Mouse (Mus musculus) heart, embryonic 12.5 days (tissue): ENCODE data around the gene Trpm3. TPM values are rescaled to one million over a fixed set of nuclear protein-coding genes. Genes with fewer than 3 reads are reported as not detected.

Source experiments
- ATAC-seq: fragments of 200-750 bp; cut with Nextera tagmentation; 2 replicates; pipeline ENCODE4 v1.8.0; 2017; ENCODE audit warnings: moderate TSS enrichment, moderate library complexity; ENCODE audit not compliant: insufficient number of reproducible peaks, low FRiP score
- H3K27ac ChIP-seq: fragments of 300-500 bp; sonication (generic); 2 replicates; pipeline ENCODE4 v1.5.1; 2016; ENCODE audit warnings: mild to moderate bottlenecking, moderate library complexity; ENCODE audit not compliant: poor library complexity, severe bottlenecking
- H3K27me3 ChIP-seq: fragments of 300-500 bp; sonication (generic); replicated peaks from 2 replicates; pipeline ENCODE4 v1.6.1; 2016; ENCODE audit warnings: mild to moderate bottlenecking, moderate library complexity
- H3K36me3 ChIP-seq: fragments of 300-500 bp; sonication (generic); 2 replicates; pipeline ENCODE4 v1.6.1; 2016; ENCODE audit warnings: mild to moderate bottlenecking, moderate library complexity
- H3K4me1 ChIP-seq: fragments of 300-500 bp; sonication (generic); replicated peaks from 2 replicates; pipeline ENCODE4 v1.6.1; 2016; ENCODE audit warnings: mild to moderate bottlenecking
- H3K4me2 ChIP-seq: fragments of 300-500 bp; sonication (generic); 2 replicates; pipeline ENCODE4 v1.6.1; 2016; ENCODE audit warnings: mild to moderate bottlenecking, moderate library complexity
- H3K4me3 ChIP-seq: fragments of 300-500 bp; sonication (generic); 2 replicates; pipeline ENCODE4 v1.5.1; 2016; ENCODE audit warnings: mild to moderate bottlenecking
- H3K9ac ChIP-seq: fragments of 300-500 bp; sonication (generic); 2 replicates; pipeline ENCODE4 v1.6.1; 2016; ENCODE audit warnings: mild to moderate bottlenecking, moderate library complexity
- H3K9me3 ChIP-seq: fragments of 300-500 bp; sonication (generic); replicated peaks from 2 replicates; pipeline ENCODE4 v1.6.1; 2016; ENCODE audit warnings: mild to moderate bottlenecking, moderate library complexity
- WGBS: fragments of 180-500 bp; shearing (Covaris S2); methylation state at CpG from one replicate; pipeline ENCODE4 v1.1.7; 2016; 5-methylcytosine and 5-hydroxymethylcytosine counted together
- polyA plus RNA-seq: library from polyadenylated mRNA; unstranded; fragments of >200 nt; fragmentation: Nextera tagmentation; extraction: Ambion mirVana; gene quantifications from 2 replicates; pipeline ENCODE4 v1.2.1, GENCODE M21; 2016

Gene Trpm3
- polyA plus RNA-seq, 1 experiment from 2014 or later: 1.0 TPM

DNA sequence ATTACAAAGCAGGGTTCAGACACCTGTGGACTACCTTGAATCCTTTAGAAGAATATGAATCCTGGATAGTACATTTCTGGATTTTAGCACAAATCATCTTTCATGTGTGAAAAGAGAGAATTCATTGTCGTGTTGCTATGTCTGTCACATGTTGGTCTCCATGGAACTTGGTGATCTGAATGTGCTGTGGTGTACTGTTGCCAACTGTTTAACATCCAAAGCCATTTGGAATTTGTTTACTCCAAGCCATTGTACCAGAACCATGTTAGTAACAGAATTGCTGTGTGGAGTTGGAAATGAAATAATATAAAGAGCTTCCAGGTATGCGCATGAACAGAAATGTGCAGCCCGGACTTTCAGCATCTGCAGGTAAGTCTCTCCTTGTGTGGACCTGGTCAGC is 41.3 kb downstream of the Trpm3 start:
- ATAC-seq: no peak
- Histone ChIP-seq H3K27me3 (no peaks in the 10 kb centered on the region), H3K4me1 (no peaks in the 10 kb centered on the region), H3K9me3 (no peaks in the 10 kb centered on the region), H3K4me2 (no peak overlapping the region), H3K27ac (no peak overlapping the region), H3K9ac (no peak overlapping the region), H3K36me3 (no peaks in the 10 kb centered on the region), H3K4me3 (no peak overlapping the region)
- WGBS: 82% methylated on average over 3 of the region's 3 CpGs

GRCm38 (mm10) chr19:22189716-22190115 is 50.9 kb downstream of the Trpm3 start:
- ATAC-seq: no peak
- no peak overlapping the region for H3K27ac ChIP-seq
- no peaks in the 10 kb centered on the region for H3K4me1 ChIP-seq
- H3K4me2 ChIP-seq: no peak overlapping the region
- WGBS: 50% methylated on average over 1 of the region's 1 CpGs
- H3K4me3 ChIP-seq: no peak overlapping the region
- no peaks in the 10 kb centered on the region for H3K36me3 ChIP-seq
- H3K9me3 ChIP-seq: no peaks in the 10 kb centered on the region
- no peaks in the 10 kb centered on the region for H3K27me3 ChIP-seq
- no peak overlapping the region for H3K9ac ChIP-seq

GRCm38 (mm10) chr19:22222520-22222919 is 83.7 kb downstream of the Trpm3 start:
- H3K27me3 ChIP-seq: no peaks in the 10 kb centered on the region

DNA sequence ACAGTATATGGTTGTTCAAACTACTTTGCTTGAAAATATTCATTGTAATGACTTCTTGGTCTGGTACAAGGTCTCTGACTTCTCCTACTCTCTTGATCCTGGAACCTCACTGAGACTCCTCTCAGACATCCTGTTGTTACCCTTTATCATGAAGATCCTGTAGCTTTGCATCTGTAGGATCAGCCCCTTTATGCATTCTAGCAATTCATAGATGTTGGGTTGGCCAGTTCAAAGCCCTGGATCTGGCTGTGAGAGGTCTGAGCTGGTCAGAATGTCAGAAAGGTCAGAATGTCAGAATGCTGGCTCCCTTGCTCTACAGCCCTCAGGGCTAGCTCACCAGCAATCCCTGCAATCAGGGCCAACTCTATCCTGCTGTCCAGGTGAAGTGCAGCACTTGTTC is 95.3 kb downstream of the Trpm3 start:
- H3K27me3 ChIP-seq: no peaks in the 10 kb centered on the region
- no peak overlapping the region for H3K27ac ChIP-seq
- no peaks in the 10 kb centered on the region for H3K4me1 ChIP-seq
- H3K9me3 ChIP-seq: no peaks in the 10 kb centered on the region
- no peak for ATAC-seq
- H3K4me3 ChIP-seq: no peak overlapping the region
- H3K4me2 ChIP-seq: no peak overlapping the region
- no peak overlapping the region for H3K9ac ChIP-seq
- no peaks in the 10 kb centered on the region for H3K36me3 ChIP-seq

More at GRCm38 (mm10) chr19:22222520-22222919, 83.7 kb downstream of the Trpm3 start:
- H3K4me3 ChIP-seq: no peak overlapping the region
- H3K27ac ChIP-seq: no peak overlapping the region
- no peak overlapping the region for H3K9ac ChIP-seq
- H3K9me3 ChIP-seq: no peaks in the 10 kb centered on the region
- WGBS: 83% methylated on average over 2 of the region's 2 CpGs
- no peak for ATAC-seq
- H3K4me1 ChIP-seq: no peaks in the 10 kb centered on the region
- H3K36me3 ChIP-seq: no peaks in the 10 kb centered on the region
- H3K4me2 ChIP-seq: no peak overlapping the region

DNA sequence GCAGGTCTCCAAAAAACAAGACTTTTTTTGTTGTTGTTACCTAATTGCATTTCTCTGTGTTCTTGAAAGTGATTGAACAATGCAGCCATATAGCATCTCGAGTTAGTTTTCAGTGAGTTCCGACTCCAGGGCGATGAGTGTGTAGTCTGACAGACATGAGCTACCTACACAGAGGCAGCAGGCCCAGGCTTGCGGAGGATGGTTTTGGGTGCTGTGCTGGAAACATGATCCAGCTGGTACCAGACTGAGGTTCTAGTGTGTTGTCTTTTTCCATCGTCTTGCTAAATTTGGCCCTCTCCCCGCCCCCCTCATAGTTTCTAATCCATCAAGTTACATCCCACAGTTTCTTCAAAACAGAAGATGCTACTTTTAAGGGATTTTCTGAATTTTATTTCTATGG is 110.2 kb downstream of the Trpm3 start:
- no peaks in the 10 kb centered on the region for H3K27me3 ChIP-seq
- no peak for ATAC-seq
- H3K27ac ChIP-seq: no peak overlapping the region
- no peak overlapping the region for H3K9ac ChIP-seq
- H3K4me1 ChIP-seq: no peaks in the 10 kb centered on the region
- no peak overlapping the region for H3K4me3 ChIP-seq
- H3K9me3 ChIP-seq: no peaks in the 10 kb centered on the region
- no peak overlapping the region for H3K4me2 ChIP-seq
- no peaks in the 10 kb centered on the region for H3K36me3 ChIP-seq
- 78% methylated on average over 6 of the region's 6 CpGs for WGBS

GRCm38 (mm10) chr19:22272916-22273315 is 134.1 kb downstream of the Trpm3 start:
- no peak overlapping the region for H3K9ac ChIP-seq
- no peaks in the 10 kb centered on the region for H3K4me1 ChIP-seq
- 59% methylated on average over 5 of the region's 5 CpGs for WGBS
- H3K4me2 ChIP-seq: no peak overlapping the region
- no peak overlapping the region for H3K4me3 ChIP-seq
- no peaks in the 10 kb centered on the region for H3K36me3 ChIP-seq
- H3K27ac ChIP-seq: no peak overlapping the region
- H3K27me3 ChIP-seq: no peaks in the 10 kb centered on the region
- H3K9me3 ChIP-seq: no peaks in the 10 kb centered on the region
- no peak for ATAC-seq

GRCm38 (mm10) chr19:22284651-22285050 is 145.8 kb downstream of the Trpm3 start:
- Histone ChIP-seq H3K27me3 (no peaks in the 10 kb centered on the region), H3K9me3 (no peaks in the 10 kb centered on the region), H3K4me1 (no peaks in the 10 kb centered on the region), H3K4me2 (no peak overlapping the region), H3K4me3 (no peak overlapping the region), H3K27ac (no peak overlapping the region), H3K9ac (no peak overlapping the region), H3K36me3 (no peaks in the 10 kb centered on the region)
- ATAC-seq: no peak
- 63% methylated on average over 3 of the region's 3 CpGs for WGBS

GRCm38 (mm10) chr19:22292671-22293070 is 153.8 kb downstream of the Trpm3 start:
- Histone ChIP-seq H3K9ac (no peak overlapping the region), H3K27me3 (no peaks in the 10 kb centered on the region), H3K4me2 (no peak overlapping the region), H3K9me3 (no peaks in the 10 kb centered on the region), H3K4me3 (no peak overlapping the region), H3K27ac (no peak overlapping the region), H3K36me3 (no peaks in the 10 kb centered on the region), H3K4me1 (no peaks in the 10 kb centered on the region)
- no peak for ATAC-seq
- WGBS: 75% methylated on average over 6 of the region's 6 CpGs

- Histone ChIP-seq H3K27ac (no peak overlapping the region), H3K27me3 (no peaks in the 10 kb centered on the region), H3K4me1 (peaks cover 10% of the 10 kb centered on the region; the same call in 1 of the 2 replicates), H3K9ac (no peak overlapping the region), H3K4me3 (no peak overlapping the region), H3K4me2 (no peak overlapping the region), H3K9me3 (no peaks in the 10 kb centered on the region), H3K36me3 (no peaks in the 10 kb centered on the region)
- WGBS: 41% methylated on average over 2 of the region's 2 CpGs
- ATAC-seq: no peak
These were observed 162.1 kb downstream of the Trpm3 start for GRCm38 (mm10) chr19:22300906-22301305.

GRCm38 (mm10) chr19:22303021-22303951 is 164.4 kb downstream of the Trpm3 start:
- 24% methylated on average over 17 of the region's 17 CpGs for WGBS
- Histone ChIP-seq H3K4me3 (no peak overlapping the region; the same call in 1 of the 2 replicates), H3K27me3 (no peaks in the 10 kb centered on the region), H3K27ac (no peak overlapping the region; the same call in 1 of the 2 replicates), H3K36me3 (no peaks in the 10 kb centered on the region), H3K4me1 (peaks cover 10% of the 10 kb centered on the region; the same call in 1 of the 2 replicates), H3K9me3 (no peaks in the 10 kb centered on the region), H3K4me2 (peak overlapping the region; percentile 70), H3K9ac (peak overlapping the region; percentile 37; the same call in 1 of the 2 replicates)
- ATAC-seq: no peak

DNA sequence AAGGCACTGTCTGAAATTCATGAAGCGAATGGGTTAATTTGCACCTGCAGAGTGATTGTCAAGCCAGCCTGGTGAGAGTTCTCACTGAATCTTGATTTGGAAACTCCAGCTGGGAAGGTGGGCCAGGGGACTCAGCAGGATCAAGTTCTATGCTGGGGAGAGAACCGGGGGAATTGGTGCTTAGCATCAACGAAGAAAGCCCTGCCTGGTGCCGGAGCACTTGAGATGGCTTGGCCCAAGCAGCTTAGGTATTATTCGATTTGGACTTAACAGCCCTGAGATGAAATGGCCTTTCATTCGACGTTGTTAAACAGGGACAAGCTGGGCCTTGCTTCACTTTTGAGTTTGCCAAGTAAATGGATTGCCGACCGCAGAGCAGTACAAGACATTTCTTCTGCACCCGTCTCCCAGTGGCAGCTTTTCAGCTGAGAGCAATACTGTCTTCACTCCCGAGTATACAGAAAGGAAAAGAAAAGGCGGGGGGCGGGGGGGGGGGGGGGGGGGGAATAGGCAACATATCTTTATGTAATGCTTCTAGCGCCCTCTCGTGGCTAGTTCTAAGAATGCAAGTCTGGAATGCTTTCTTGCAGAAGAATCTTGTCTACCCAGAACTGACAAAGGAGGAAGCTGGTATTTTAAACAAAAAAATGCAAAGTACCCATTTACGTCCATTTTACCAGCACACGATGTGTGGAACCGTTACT is 165.3 kb downstream of the Trpm3 start:
- peak overlapping the region; percentile 70 for H3K4me2 ChIP-seq
- peaks cover 10% of the 10 kb centered on the region; the same call in 1 of the 2 replicates for H3K4me1 ChIP-seq
- 0 out of 2 replicates have a peak overlapping the region, but pooled peaks have one; percentile 24 for H3K9ac ChIP-seq
- no peaks in the 10 kb centered on the region for H3K27me3 ChIP-seq
- WGBS: 4% methylated on average over 16 of the region's 18 CpGs
- no peaks in the 10 kb centered on the region for H3K9me3 ChIP-seq
- H3K36me3 ChIP-seq: no peaks in the 10 kb centered on the region
- peak; percentile 56; the same call in 1 of the 2 replicates for ATAC-seq
- peak overlapping the region; percentile 36 for H3K4me3 ChIP-seq
- peak overlapping the region; percentile 21; the same call in 1 of the 2 replicates for H3K27ac ChIP-seq
